Mouse (Mus musculus): ENCODE data around the gene Atp2a3.

DNA sequence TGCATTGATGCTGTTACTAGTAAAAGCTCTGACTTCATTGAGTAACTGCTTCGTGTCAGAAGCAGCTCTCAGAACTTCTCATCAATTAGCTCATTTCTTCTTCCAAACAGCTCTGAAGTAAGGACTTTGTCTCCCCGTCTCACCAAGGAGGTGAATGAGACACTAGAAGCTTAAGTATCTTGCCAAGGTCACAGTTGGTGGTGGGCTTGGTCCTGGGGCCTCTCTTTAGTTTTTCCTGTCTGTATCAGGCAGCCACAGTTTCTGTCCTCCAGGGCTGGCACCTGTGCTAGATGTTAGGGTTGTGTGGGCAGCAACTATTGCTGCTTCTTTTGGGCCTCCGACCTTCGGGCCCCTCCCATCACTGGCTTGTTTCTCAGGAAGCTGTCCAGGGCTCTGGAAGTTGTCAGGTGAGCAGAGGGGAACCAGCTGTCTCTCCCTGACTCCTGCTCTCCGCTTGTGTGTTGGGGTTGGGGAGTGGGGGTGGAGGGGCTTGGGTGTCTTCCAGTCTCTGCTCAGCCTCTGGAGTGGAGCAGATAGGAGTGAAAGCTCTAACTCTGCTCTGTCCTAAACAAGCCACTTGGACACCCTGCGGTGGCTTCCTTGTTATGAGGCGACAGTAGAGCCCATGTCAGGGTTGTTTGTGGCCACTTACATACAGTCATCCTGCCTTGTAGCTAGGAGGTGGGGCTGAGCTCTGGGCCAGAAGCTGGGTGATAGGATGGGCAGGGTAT lies 2.3 kb downstream of the Atp2a3 start:
- TF ChIP-seq CTCF (IDR thresholded peaks at IDR 0.05; ENCODE audit: low read depth, low read length) (no peak), EP300 (IDR thresholded peaks at IDR 0.05; ENCODE audit: insufficient read depth, low read depth, low read length) (no peak), POLR2A (IDR thresholded peaks at IDR 0.05; ENCODE audit: insufficient read depth, low read length) (no peak)
